Mouse (Mus musculus) ES-E14 (cell line): ENCODE data around the gene Rpl11.

Source experiments
- CHD2 ChIP-seq: IDR thresholded peaks from 2 replicates; pipeline ENCODE4 v1.6.1; 2014; ENCODE audit warnings: mild to moderate bottlenecking, low read depth, low read length, inconsistent platforms
- HCFC1 ChIP-seq: IDR thresholded peaks from 2 replicates; pipeline ENCODE4 v1.6.1; 2012; ENCODE audit warnings: low read length, inconsistent platforms, borderline replicate concordance; ENCODE audit not compliant: insufficient read depth
- MAFK ChIP-seq: IDR thresholded peaks from 2 replicates; pipeline ENCODE4 v1.6.1; 2014; ENCODE audit warnings: mild to moderate bottlenecking, low read depth, low read length, inconsistent platforms; ENCODE audit not compliant: insufficient read depth
- ZC3H11A ChIP-seq: IDR thresholded peaks from 2 replicates; pipeline ENCODE4 v1.6.1; 2012; ENCODE audit warnings: low read depth, mild to moderate bottlenecking, inconsistent platforms, low read length, borderline replicate concordance

- TF ChIP-seq HCFC1 (no peak), ZC3H11A (no peak), CHD2 (no peak), MAFK (peak; percentile 7; the same call in 1 of the 2 replicates)
These were observed 68.0 kb downstream of the Rpl11 start for GRCm38 (mm10) chr4:135985193-135985592.
